Mouse (Mus musculus) testis, adult 2 months (tissue): ENCODE measurements around the gene Gm45213. TPM values are rescaled to one million over a fixed set of nuclear protein-coding genes. Genes with fewer than 3 reads are reported as not detected.

Experiments
- H3K27ac ChIP-seq: fragments of 200-500 bp; 2 replicates; pipeline ENCODE4 v1.5.1; 2012; ENCODE audit warnings: low read depth, low read length; ENCODE audit not compliant: control insufficient read depth, insufficient read depth
- H3K27me3 ChIP-seq: fragments of 200-500 bp; 2 replicates; pipeline ENCODE4 v1.6.1; 2012; ENCODE audit warnings: mild to moderate bottlenecking, low read length, moderate library complexity; ENCODE audit not compliant: control insufficient read depth, insufficient read depth
- H3K36me3 ChIP-seq: fragments of 200-500 bp; 2 replicates; pipeline ENCODE4 v1.6.1; 2012; ENCODE audit warnings: mild to moderate bottlenecking, low read length; ENCODE audit not compliant: control insufficient read depth, insufficient read depth
- H3K4me1 ChIP-seq: fragments of 200-500 bp; 2 replicates; pipeline ENCODE4 v1.6.1; 2012; ENCODE audit warnings: low read length; ENCODE audit not compliant: control insufficient read depth, insufficient read depth
- H3K4me3 ChIP-seq: fragments of 200-500 bp; 2 replicates; pipeline ENCODE4 v1.5.1; 2012; ENCODE audit warnings: low read depth, mild to moderate bottlenecking, low read length, moderate library complexity, mixed read lengths; ENCODE audit not compliant: control insufficient read depth
- CTCF ChIP-seq: fragments of 200-500 bp; IDR thresholded peaks from 2 replicates; pipeline ENCODE4 v1.5.1; 2012; ENCODE audit warnings: low read depth, mild to moderate bottlenecking, inconsistent platforms, low read length, moderate library complexity; ENCODE audit not compliant: control insufficient read depth, insufficient read depth, insufficient replicate concordance
- POLR2A ChIP-seq: fragments of 200-500 bp; IDR thresholded peaks from 2 replicates; pipeline ENCODE4 v1.6.1; 2012; ENCODE audit warnings: low read depth, mild to moderate bottlenecking, inconsistent platforms, low read length, moderate library complexity; ENCODE audit not compliant: control insufficient read depth
- polyA plus RNA-seq: library from polyadenylated mRNA; depleted of rRNA; stranded (reverse); fragments of >200 nt; gene quantifications from 2 replicates; pipeline ENCODE4 v1.2.3, GENCODE M21; 2012; rRNA removed

The Gm45213 gene
- polyA plus RNA-seq, 1 experiment, result not detected

- Histone ChIP-seq H3K4me3 (no peak overlapping the region), H3K36me3 (no peaks in the 10 kb centered on the region), H3K27ac (no peak overlapping the region), H3K27me3 (no peaks in the 10 kb centered on the region), H3K4me1 (peaks cover 2% of the 10 kb centered on the region; the same call in 1 of the 2 replicates)
- TF ChIP-seq POLR2A (no peak), CTCF (no peak)
Observed at GRCm38 (mm10) chr7:66107930-66108329, 64.5 kb downstream of the Gm45213 start.

GRCm38 (mm10) chr7:66108961-66109854 lies 65.8 kb downstream of the Gm45213 start, which contains the start of gene Chsy1:
Gene Chsy1 (plus strand): TSS chr7:66109515.
- TF ChIP-seq CTCF (no peak), POLR2A (peak; percentile 71)
- Histone ChIP-seq H3K27ac (peak within 1 kb of the TSS; percentile 75), H3K4me1 (peaks cover 2% of the 10 kb centered on the region; the same call in 1 of the 2 replicates), H3K27me3 (no peaks in the 10 kb centered on the region), H3K4me3 (peak within 1 kb of the TSS; percentile 91), H3K36me3 (no peaks in the 10 kb centered on the region)

- Histone ChIP-seq H3K27ac (peak overlapping the region; percentile 18), H3K36me3 (no peaks in the 10 kb centered on the region), H3K27me3 (no peaks in the 10 kb centered on the region), H3K4me3 (peak overlapping the region; percentile 91), H3K4me1 (peaks cover 2% of the 10 kb centered on the region; the same call in 1 of the 2 replicates)
- TF ChIP-seq POLR2A (no peak), CTCF (no peak)
Observed at GRCm38 (mm10) chr7:66109855-66110635, 66.6 kb downstream of the Gm45213 start.

- H3K36me3 ChIP-seq, result no peaks in the 10 kb centered on the region
- no peak overlapping the region; the same call in 1 of the 2 replicates for H3K4me3 ChIP-seq
- no peak overlapping the region; the same call in 1 of the 2 replicates for H3K27ac ChIP-seq
- H3K27me3 ChIP-seq, result no peaks in the 10 kb centered on the region
- H3K4me1 ChIP-seq, result peaks cover 2% of the 10 kb centered on the region; the same call in 1 of the 2 replicates
- TF ChIP-seq CTCF (no peak), POLR2A (no peak)
Observed at GRCm38 (mm10) chr7:66110636-66111112, 67.3 kb downstream of the Gm45213 start.

DNA sequence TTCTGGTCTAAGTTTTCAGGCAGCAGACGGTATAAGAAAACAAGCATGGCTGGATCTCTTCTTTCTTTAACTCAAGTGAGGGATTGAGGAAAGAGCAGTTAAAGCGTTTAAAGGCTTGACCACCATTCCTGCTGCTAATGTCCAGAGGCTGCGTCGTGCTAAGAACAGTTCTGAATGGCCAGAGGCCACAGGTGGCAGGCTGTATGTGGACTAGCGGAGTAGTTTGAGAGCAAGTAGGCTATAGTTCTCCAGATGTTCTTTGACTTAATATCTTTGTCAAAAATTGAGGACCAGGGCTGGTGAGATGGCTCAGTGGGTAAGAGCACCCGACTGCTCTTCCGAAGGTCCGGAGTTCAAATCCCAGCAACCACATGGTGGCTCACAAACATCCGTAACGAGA lies 67.8 kb downstream of the Gm45213 start:
- Histone ChIP-seq H3K4me3 (no peak overlapping the region), H3K27me3 (no peaks in the 10 kb centered on the region), H3K4me1 (peaks cover 2% of the 10 kb centered on the region; the same call in 1 of the 2 replicates), H3K36me3 (no peaks in the 10 kb centered on the region), H3K27ac (no peak overlapping the region)
- TF ChIP-seq CTCF (no peak), POLR2A (no peak)

Other genes starting within 250 kb of the Gm45213 start
- 4.6 TPM in 2 replicates for gene Pcsk6, start 181.9 kb upstream of the Gm45213 start, polyA plus RNA-seq
- 47.2 and 48.6 TPM in 2 replicates for gene Snrpa1, start 15.4 kb downstream of the Gm45213 start, polyA plus RNA-seq
- gene Selenos, start 36.0 kb downstream of the Gm45213 start, polyA plus RNA-seq, result 135 and 163 TPM in 2 replicates
- 1.5 and 1.8 TPM in 2 replicates for gene Chsy1, start 65.9 kb downstream of the Gm45213 start, polyA plus RNA-seq